Mouse (Mus musculus): ENCODE results near the gene Abcg4.

The Abcg4 gene

GRCm38 (mm10) chr9:44319887-44320798 is 31.7 kb upstream of the Abcg4 start, which contains the start of gene C2cd2l:
TSS of gene C2cd2l (minus strand) at chr9:44320285.
- in situ Hi-C loops (cut with MboI, MseI) = no loop called here

GRCm38 (mm10) chr9:44319105-44319886 is 30.9 kb upstream of the Abcg4 start:
- in situ Hi-C loops (cut with MboI, MseI) = no loop called here

GRCm38 (mm10) chr9:44318826-44319095 is 30.3 kb upstream of the Abcg4 start:
- in situ Hi-C loops (cut with MboI, MseI) = no loop called here

GRCm38 (mm10) chr9:44318076-44318825 is 29.8 kb upstream of the Abcg4 start:
- in situ Hi-C loops (cut with MboI, MseI) = no loop called here

GRCm38 (mm10) chr9:44317452-44317851 is 29.0 kb upstream of the Abcg4 start:
- in situ Hi-C loops (cut with MboI, MseI) = no loop called here

- in situ Hi-C loops (cut with MboI, MseI) = no loop called here
These were observed 26.5 kb upstream of the Abcg4 start for GRCm38 (mm10) chr9:44314910-44315309.

GRCm38 (mm10) chr9:44314257-44314547 is 25.8 kb upstream of the Abcg4 start:
- in situ Hi-C loops (cut with MboI, MseI) = no loop called here

- in situ Hi-C loops (cut with MboI, MseI) = no loop called here
These were observed 25.3 kb upstream of the Abcg4 start for GRCm38 (mm10) chr9:44313476-44314256.

GRCm38 (mm10) chr9:44311136-44312134 is 23.0 kb upstream of the Abcg4 start:
- in situ Hi-C loops (cut with MboI, MseI) = no loop called here

GRCm38 (mm10) chr9:44310750-44311135 is 22.3 kb upstream of the Abcg4 start:
- in situ Hi-C loops (cut with MboI, MseI) = no loop called here

GRCm38 (mm10) chr9:44309756-44310155 is 21.3 kb upstream of the Abcg4 start:
- in situ Hi-C loops (cut with MboI, MseI) = loop anchor here in 1 of 2 experiments (10.0 kb wide), 1 partner anchor 1875 kb away; no protein-coding TSS in a partner anchor

GRCm38 (mm10) chr9:44307248-44307647 is 18.8 kb upstream of the Abcg4 start:
- in situ Hi-C loops (cut with MboI, MseI) = loop anchor here in 1 of 2 experiments (10.0 kb wide), 1 partner anchor 1872 kb away; no protein-coding TSS in a partner anchor

GRCm38 (mm10) chr9:44306532-44306931 is 18.1 kb upstream of the Abcg4 start:
- in situ Hi-C loops (cut with MboI, MseI) = loop anchor here in 1 of 2 experiments (10.0 kb wide), 1 partner anchor 1872 kb away; no protein-coding TSS in a partner anchor

GRCm38 (mm10) chr9:44305466-44306079 is 17.2 kb upstream of the Abcg4 start, which contains the start of gene Hinfp:
TSS of gene Hinfp (minus strand) at chr9:44305671.
- in situ Hi-C loops (cut with MboI, MseI) = loop anchor here in 1 of 2 experiments (10.0 kb wide), 1 partner anchor 1871 kb away; no protein-coding TSS in a partner anchor

GRCm38 (mm10) chr9:44300001-44300400 is 11.6 kb upstream of the Abcg4 start:
- in situ Hi-C loops (cut with MboI, MseI) = loop anchor here in 1 of 2 experiments (10.0 kb wide), 1 partner anchor 1865 kb away; no protein-coding TSS in a partner anchor

GRCm38 (mm10) chr9:44292490-44292889 is 4.1 kb upstream of the Abcg4 start:
- in situ Hi-C loops (cut with MboI, MseI) = no loop called here

- in situ Hi-C loops (cut with MboI, MseI) = no loop called here
These were observed 510 bp upstream of the Abcg4 start for GRCm38 (mm10) chr9:44288959-44289291.

- in situ Hi-C loops (cut with MboI, MseI) = no loop called here
These were observed 877 bp downstream of the Abcg4 start for GRCm38 (mm10) chr9:44287401-44288075.

GRCm38 (mm10) chr9:44287003-44287400 is 1.4 kb downstream of the Abcg4 start:
- in situ Hi-C loops (cut with MboI, MseI) = no loop called here
